Mouse (Mus musculus) heart, adult 9 months (tissue): ENCODE data around the gene Lrrc74b.
"Not testable (repeated sequence)": the region's sequence is repeated elsewhere in the genome, so short reads cannot be mapped to it uniquely, and the experiment has no call there.

Experiments used
- DNase-seq, 2 experiments: peaks; one replicate each; pipeline ENCODE4 v3.0.0; 2022; ENCODE audit warnings: low spot score in 2 of 2

Lrrc74b gene

DNA sequence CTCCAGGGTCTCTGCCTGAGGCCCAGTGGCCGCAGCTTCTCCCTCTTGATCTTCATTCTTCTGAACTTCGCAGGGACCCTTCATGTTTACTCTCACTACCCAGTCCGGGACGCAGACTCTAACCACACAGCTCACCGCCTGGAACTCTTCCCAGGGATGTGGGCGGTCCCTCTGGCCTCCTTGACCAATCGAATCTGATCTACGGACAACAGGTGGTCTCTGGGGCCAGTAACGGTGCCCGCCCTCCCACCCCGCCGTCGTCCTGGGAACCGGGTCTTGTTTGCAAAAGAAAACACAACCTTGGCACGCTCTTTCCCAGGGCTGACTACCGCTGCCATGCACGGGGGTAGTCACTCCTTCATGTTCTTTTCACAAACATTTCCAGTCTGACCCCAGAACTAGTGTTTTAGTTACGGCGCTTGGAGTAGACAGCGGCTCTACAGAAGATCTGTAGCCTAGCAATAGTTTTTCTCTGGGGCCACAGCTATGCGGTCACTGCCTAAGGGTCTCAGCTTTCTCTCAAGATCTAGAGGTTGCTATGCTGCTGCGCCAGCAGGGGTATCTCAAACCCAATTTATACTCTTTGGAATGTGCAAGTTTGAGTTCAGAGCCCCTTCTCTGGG is at the start of gene Lrrc74b:
Gene Lrrc74b (minus strand): TSS at position 120 of the 623 bp plus-strand sequence.
- peak; percentile 70 to 74 for DNase-seq

DNA sequence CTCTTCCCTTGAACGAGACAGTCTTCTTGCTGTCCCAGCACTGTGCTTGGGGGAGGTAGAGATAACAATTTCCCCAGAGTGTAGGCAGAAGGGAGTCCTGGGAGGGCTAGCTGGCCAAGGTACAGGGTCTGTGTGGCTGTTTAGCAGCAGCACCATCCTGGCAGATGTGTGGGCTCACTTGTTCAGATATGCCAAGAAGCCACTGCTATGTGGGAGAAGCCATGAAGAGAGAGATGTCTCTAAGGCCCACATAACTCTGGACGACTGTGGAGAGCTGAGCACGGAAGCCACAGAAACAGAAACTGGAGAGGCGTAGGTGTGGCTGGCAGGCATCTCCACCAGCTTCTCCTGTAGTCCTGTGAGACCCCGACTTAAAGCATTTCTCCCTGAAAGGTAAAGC is 44.6 kb upstream of the Lrrc74b start:
- DNase-seq, result no peak

- DNase-seq, result no peak
Observed at GRCm38 (mm10) chr16:17604941-17605340, 43.9 kb upstream of the Lrrc74b start.

DNA sequence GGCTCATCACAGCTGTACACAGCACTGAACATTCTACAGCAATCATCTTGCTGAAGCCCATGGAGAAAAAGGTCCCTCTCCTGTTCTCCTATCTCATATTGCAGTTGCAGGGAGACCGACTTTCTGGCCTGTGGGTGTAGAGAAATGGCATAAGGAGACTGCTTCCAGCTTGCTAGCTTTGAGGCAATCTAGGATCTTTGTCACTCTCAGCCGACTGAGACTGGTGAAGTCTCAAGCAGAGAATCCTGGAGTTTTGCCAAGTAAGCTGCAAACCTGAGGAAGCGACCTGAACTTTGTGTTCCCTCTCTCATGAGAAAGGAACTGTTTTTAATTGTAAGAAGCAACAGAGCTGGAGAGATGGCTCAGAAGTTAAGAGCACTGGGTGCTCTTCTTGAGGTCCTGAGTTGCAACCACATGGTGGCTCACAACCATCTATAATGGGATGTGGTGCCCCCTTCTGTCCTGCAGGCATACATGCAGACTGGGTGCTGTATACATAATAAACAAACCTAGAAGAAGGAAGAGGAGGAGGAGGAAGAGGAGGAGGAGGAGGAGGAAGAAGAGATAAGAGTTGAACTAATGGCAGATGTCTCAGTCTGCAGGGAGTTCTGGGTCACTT is 40.0 kb upstream of the Lrrc74b start:
- DNase-seq, result no peak

DNA sequence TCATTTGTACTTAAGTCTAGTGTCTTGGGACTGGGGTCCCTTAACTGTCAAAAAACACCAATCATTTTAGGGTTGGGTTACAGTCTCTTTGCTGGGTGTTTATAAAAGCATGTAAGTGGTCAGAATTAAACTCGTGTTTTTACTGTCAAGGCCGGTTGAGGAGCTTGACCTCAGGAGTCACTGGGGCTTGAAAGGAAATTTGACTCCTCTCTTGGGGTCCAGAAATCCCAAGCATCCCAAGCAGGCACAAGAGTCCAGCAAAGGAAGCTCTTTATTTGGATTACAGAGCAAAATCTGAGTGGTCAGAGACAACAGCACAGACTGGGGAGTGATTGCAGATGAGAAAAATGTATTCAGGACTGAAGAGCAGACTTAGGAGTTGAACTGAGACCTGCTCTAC is 29.7 kb upstream of the Lrrc74b start:
- DNase-seq, result no peak

DNA sequence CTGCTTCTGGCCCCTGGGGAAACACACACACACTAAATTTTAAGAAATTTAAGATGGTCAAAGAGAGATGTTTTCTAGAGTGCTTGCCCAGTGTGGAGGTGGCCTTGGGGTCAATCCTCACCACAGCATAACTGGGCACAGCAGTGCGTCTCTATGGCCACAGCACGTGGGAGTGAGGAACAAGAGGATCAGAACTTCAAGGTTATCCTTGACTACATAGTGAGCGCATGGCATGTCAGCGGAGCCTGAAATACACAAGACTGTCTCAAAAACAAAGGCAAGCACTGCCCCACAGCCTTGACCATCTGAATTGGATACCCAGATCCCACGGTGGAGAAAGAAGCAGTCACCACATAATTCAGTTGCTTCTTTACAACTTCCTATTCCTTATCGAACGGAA is 23.5 kb upstream of the Lrrc74b start:
- DNase-seq, result no peak

DNA sequence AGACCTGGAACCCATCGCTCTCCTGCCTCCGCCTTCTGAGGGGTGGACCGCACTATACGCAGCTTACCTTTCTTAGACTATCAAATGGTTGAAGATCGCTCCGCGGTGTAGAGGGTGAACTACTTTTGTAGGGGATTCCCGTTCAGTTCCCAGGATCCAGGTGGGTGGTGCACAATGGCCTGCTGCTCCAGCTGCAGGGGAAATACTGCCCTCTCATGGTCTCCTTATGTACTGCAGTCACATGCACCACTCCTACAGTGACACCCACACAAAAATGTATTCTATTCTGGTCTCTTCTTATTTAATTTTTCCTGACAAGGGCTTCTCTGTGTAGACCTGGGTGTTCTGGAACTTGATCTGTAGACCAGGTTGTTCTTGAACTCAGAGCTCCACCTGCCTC is 22.0 kb upstream of the Lrrc74b start, which contains the start of gene Slc7a4:
Gene Slc7a4 (minus strand): TSS at position 151 of the 400 bp plus-strand sequence.
- DNase-seq, result no peak

DNA sequence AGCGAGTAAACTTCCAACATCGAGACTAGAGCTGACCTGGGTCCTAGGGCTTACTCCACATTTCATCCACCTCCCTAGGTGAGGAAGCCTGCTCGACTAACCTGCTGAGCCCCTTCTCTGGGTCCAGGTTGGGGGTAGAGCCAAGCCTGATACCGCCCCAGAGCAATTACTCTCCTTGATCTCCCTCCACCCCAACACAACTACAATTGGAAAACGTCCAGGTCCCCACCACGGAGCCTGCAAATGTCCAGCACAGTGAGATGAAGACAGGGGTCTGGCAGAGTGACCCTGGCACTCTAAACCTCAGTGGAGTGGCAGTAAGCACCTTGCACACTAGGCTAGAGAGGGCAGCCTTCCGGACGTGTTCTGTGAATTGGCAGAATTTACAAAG is 15.8 kb upstream of the Lrrc74b start:
- no peak for DNase-seq

DNA sequence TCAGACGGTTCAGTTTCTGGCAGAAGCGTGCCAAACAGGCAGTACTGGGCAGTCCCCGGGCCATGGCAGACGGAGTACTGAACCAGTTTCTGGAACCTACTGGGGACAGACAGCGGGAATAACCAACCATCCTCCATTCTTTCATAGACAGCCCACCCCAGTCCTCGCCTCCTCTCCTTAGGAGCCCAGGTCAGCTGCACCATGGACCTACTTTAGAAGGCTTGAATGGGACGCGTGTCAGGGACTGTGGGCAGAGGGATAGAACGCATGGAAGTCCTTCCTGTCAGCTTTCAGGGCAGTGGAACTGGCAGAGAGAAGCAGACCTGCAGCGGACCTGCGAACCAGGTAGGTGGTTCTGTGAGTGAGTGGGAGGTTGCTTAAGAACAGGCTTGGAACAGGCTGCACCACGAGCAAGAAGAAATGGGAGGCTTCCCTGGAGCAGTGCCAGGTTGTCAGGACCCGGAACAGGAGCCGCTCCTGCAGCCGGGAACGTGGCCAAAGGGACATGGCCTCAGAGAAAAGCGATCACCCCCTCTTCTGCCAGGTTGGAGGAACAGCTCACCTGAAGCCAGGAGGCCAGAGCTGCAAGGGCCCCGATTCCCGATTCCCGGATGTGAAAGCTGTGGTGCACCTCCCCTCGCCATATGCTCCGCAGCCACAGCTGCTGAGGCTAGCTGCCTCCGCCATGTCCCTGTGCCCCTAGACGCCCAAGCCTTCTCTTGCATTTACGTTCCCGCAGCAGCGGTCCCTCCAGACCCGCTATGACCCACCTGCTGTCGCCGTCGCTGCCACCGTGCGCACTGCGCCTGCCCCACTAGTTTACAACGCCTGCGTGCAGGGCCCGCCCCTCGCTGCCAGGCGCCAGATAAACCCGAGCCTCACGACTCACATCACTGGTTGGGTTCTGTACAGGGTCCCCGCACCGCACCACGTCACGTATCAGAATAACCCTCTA is 15.1 kb upstream of the Lrrc74b start:
- peak in 1 of 2 experiments; percentile 31 for DNase-seq

DNA sequence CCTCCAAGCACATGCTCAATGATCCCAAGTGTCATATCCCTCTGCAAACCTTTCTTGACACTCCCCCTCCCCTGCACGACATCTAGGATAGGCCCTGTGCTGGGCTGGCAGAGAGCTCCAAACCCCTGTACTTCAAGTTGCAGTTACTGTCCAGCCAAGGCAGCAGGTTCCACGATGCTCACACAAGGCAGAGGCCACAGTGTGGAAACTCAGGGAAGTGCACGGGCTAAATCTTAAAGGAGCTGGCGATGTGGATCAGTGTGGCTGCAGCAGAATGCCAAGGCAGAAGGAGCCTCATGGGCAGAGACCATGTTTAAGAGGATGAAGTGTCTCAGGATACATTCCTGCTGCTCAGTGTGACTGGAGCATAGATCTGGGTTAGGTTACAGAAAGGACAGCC is 5.1 kb upstream of the Lrrc74b start:
- DNase-seq, result no peak

DNA sequence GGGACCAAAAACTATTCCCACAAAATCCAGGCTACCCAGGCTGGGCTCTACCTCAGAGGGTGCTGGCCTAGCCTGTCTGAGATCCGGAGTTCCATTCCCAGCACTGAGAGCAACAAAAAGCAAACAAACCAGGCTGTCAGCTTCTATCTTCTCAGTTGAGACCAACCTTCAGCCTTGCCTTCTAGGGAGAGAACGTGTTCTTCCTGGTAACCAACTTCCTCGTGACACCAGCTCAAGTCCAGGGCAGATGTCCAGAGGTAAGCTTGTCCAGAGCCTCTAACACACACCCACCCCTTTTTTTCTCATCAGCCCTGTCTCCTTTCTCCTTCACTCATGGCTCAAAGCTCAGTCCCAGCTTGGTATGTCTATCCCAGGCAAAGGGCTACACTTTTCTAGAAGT is 3.7 kb upstream of the Lrrc74b start:
- DNase-seq, result no peak

DNA sequence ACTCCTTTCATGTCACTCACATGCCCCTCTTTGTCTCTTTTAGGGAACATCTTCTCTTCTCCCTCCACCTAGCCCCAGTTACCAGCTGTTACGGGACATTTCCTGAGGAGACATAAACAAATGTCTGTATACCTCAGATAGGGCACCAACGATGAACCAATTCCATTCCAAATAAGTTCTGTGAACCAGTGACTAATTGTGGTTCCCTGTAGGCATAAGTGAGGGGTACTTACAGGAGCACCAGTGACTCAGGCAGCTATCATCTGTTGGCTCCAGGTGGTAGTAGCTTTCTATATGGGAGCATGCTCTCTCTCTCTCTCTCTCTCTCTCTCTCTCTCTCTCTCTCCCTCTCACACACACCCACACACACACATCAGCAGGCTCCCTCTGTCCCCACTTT is 3.2 kb upstream of the Lrrc74b start:
- no peak for DNase-seq

DNA sequence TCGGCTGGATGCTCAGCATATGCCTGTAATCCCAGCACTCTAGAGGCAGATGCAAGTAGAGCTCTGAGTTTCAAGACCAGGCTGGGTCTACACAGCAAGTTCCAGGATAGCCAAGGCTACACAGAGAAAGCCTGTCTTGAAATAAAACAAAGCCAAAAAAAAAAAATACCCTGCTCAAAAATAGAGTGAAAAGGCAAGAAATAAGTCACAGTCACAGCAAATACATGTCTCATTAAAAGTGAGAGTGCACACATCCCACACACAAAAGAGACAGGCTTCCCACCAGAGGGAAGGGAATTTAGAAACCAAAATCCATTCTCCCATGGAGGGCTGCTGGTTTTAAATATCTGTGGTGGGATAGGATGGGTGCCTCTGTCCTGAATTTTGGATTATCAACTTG is 2.5 kb upstream of the Lrrc74b start:
- DNase-seq, result no peak

- DNase-seq, result peak; percentile 67 to 69
Observed at GRCm38 (mm10) chr16:17561751-17562208, 733 bp upstream of the Lrrc74b start, which contains the start of gene P2rx6. TSS of gene P2rx6 (plus strand) at chr16:17561885.

- DNase-seq, result no peak
Observed at GRCm38 (mm10) chr16:17559396-17560027, 1.5 kb downstream of the Lrrc74b start.

- no peak for DNase-seq
Observed at GRCm38 (mm10) chr16:17558811-17559210, 2.2 kb downstream of the Lrrc74b start.

- DNase-seq, result peak; percentile 34 to 72
Observed at GRCm38 (mm10) chr16:17557947-17558480, 3.0 kb downstream of the Lrrc74b start.

GRCm38 (mm10) chr16:17556907-17557306 is 4.1 kb downstream of the Lrrc74b start:
- no peak for DNase-seq

GRCm38 (mm10) chr16:17556180-17556579 is 4.9 kb downstream of the Lrrc74b start:
- no peak for DNase-seq

GRCm38 (mm10) chr16:17554702-17555101 is 6.3 kb downstream of the Lrrc74b start:
- DNase-seq, result not testable (repeated sequence)

DNA sequence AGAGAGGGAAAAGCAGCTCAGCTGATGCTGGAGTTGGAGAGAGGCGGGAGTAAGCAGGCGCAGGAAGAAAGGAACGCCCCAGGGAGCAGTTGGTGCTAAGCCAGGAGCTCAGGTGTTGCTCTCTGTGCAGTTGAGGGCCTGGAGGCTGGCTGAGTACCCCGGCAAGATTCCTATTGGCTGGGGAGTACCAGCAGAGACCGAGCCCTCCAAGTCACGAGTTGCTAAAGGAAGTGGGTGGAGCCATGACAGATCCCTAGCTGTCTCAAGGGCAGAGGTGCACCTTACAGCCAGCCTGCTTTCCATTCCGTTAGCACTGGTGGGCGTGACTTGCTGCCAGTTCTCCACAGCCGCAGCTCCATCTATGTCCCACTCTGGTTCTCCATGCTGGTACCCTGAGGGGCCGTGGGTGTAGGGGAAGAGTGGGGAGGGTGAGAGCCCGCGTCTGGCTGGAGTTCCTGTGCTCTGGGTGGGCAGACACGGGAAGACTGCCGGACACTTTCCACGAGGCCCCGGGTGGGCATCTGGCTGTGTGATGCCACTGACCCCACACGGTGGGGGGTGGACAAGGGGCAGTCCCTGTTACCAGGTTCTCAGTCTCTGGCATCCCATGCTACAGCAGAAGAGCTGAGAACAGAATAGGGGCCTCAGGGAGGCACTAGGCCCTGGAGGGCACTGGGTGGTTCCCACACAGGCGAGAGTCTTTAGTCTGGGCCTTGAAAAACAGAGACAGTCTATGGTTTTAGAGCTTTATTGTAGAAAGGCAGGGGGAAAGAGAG is 6.9 kb downstream of the Lrrc74b start:
- DNase-seq, result peak; percentile 19 to 31
